Mouse (Mus musculus) neural tube, embryonic 14.5 days (tissue): ENCODE data around the gene Rps6kc1. TPM values are rescaled to one million over a fixed set of nuclear protein-coding genes. Genes with fewer than 3 reads are reported as not detected.

Source experiments
- ATAC-seq: fragments of 200-750 bp; cut with Nextera tagmentation; 2 replicates; pipeline ENCODE4 v1.8.0; 2017; ENCODE audit warnings: low read depth, mild to moderate bottlenecking, moderate TSS enrichment, moderate library complexity
- H3K27ac ChIP-seq: fragments of 300-500 bp; sonication (generic); 2 replicates; pipeline ENCODE4 v1.5.1; 2014; ENCODE audit warnings: low read depth, mild to moderate bottlenecking, control low read depth, low read length, moderate library complexity, mixed read lengths
- H3K27me3 ChIP-seq: fragments of 300-500 bp; sonication (generic); 2 replicates; pipeline ENCODE4 v1.6.1; 2014; ENCODE audit warnings: low read length; ENCODE audit not compliant: control insufficient read depth, insufficient read depth
- H3K36me3 ChIP-seq: fragments of 300-500 bp; sonication (generic); 2 replicates; pipeline ENCODE4 v1.6.1; 2014; ENCODE audit warnings: low read length, mixed read lengths; ENCODE audit not compliant: control insufficient read depth, insufficient read depth
- H3K4me1 ChIP-seq: fragments of 300-500 bp; sonication (generic); 2 replicates; pipeline ENCODE4 v1.6.1; 2014; ENCODE audit warnings: low read length; ENCODE audit not compliant: control insufficient read depth, insufficient read depth
- H3K4me2 ChIP-seq: fragments of 300-500 bp; sonication (generic); 2 replicates; pipeline ENCODE4 v1.6.1; 2014; ENCODE audit warnings: mild to moderate bottlenecking, low read depth, low read length, control low read depth
- H3K4me3 ChIP-seq: fragments of 300-500 bp; sonication (generic); 2 replicates; pipeline ENCODE4 v1.5.1; 2014; ENCODE audit warnings: low read depth, low read length, control low read depth, mixed read lengths
- H3K9ac ChIP-seq: fragments of 300-500 bp; sonication (generic); replicated peaks from 2 replicates; pipeline ENCODE4 v1.6.1; 2014; ENCODE audit warnings: low read depth, mild to moderate bottlenecking, control low read depth, low read length, mixed read lengths
- H3K9me3 ChIP-seq: fragments of 300-500 bp; sonication (generic); 2 replicates; pipeline ENCODE4 v1.6.1; 2016; ENCODE audit warnings: low read length; ENCODE audit not compliant: control insufficient read depth
- WGBS: fragments of 180-500 bp; shearing (Covaris S2); extraction: QIAGEN DNeasy Blood & Tissue Kit; methylation state at CpG from one replicate; pipeline ENCODE4 v1.1.7; 2014; 5-methylcytosine and 5-hydroxymethylcytosine counted together
- polyA plus RNA-seq: library from polyadenylated mRNA; unstranded; fragments of >200 nt; fragmentation: Nextera tagmentation; extraction: Ambion mirVana; gene quantifications from 2 replicates; pipeline ENCODE4 v1.2.1, GENCODE M21; 2014

Rps6kc1 gene
- polyA plus RNA-seq, 1 experiment from 2014 or later, result 27.6 TPM

DNA sequence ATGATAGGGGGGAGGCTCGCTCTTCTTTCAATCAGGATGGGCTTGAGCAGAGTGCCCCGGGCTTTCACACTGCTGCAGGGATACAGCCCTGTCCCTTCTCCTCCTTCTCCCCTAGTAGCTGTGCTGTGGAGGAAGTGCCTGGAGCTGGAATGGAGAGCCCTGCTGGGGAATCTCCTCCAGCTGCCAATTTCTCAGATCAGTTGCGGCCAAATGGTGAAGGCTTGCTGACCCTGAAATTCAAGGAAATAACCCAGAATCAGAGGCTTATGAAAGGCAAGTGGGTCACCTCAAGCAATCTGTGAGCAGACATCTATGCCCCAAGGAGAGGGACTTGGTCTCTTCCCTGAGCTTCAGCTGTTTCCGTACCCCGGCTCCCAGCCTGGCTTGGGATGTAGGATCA, 170.1 kb downstream of the Rps6kc1 start:
- no peaks in the 10 kb centered on the region for H3K27me3 ChIP-seq
- WGBS, result 69% methylated on average over 5 of the region's 5 CpGs

DNA sequence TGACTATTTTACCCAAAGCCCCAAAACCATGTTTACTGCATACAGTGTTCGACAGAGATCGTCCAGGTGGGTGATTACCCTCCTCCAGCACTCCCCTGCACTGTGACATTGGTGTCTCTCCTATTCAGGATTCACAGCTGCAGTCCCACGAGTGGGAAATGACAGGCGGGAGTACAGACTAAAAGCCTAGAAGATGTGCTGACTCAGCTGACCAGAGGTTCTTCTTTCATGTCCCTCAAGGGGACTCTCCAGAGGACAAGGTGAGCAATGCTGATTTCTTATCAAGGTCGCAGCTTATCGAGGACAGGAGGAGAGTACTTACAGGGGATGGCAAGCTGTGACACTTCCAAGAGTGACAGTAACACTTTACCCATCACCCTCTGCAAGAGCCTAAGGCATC, 178.8 kb downstream of the Rps6kc1 start:
- Histone ChIP-seq H3K9me3 (no peaks in the 10 kb centered on the region), H3K36me3 (no peaks in the 10 kb centered on the region), H3K9ac (no peak overlapping the region), H3K4me2 (no peak overlapping the region), H3K4me3 (no peak overlapping the region), H3K27me3 (no peaks in the 10 kb centered on the region), H3K4me1 (peaks cover 3% of the 10 kb centered on the region; the same call in 1 of the 2 replicates), H3K27ac (no peak overlapping the region)
- no peak for ATAC-seq
- WGBS, result 81% methylated on average over 6 of the region's 6 CpGs

More for the DNA sequence above, 170.1 kb downstream of the Rps6kc1 start:
- Histone ChIP-seq H3K4me2 (no peak overlapping the region), H3K4me3 (no peak overlapping the region), H3K9me3 (no peaks in the 10 kb centered on the region), H3K4me1 (no peaks in the 10 kb centered on the region), H3K36me3 (no peaks in the 10 kb centered on the region), H3K9ac (no peak overlapping the region), H3K27ac (no peak overlapping the region)
- no peak for ATAC-seq

DNA sequence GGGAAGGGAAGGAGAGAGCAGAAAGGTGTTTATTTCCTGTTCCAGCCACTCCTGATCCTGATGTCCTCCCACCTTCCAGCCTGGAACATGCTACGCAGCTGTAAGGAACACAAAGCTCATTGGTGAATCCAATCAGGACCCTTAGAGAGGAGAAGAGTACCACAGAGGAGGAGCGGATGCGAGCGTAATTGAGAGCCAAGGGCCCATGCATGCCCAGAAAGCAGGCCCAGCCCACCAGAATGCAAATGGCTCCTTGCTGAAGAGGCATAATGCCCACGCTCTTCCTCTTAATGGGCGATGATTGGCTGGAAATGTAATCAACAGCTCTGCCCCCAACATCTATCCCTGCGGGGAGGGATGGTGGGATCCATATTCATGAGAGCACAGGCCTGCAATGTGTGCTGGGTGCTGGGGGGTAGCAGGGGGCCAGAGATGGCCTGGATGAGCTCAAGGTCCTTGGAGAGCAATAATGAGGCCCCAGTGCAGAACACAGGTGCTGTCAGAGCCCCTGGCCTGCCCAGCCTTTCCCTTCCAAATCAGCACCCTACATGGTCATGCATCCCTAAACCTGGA, 182.0 kb downstream of the Rps6kc1 start:
- ATAC-seq, result peak; percentile 23
- Histone ChIP-seq H3K27ac (peak overlapping the region; percentile 36; the same call in 1 of the 2 replicates), H3K9me3 (no peaks in the 10 kb centered on the region), H3K4me2 (no peak overlapping the region), H3K9ac (no peak overlapping the region), H3K27me3 (no peaks in the 10 kb centered on the region), H3K4me3 (no peak overlapping the region), H3K36me3 (no peaks in the 10 kb centered on the region), H3K4me1 (peaks cover 3% of the 10 kb centered on the region; the same call in 1 of the 2 replicates)
- WGBS, result 33% methylated on average over 7 of the region's 7 CpGs

DNA sequence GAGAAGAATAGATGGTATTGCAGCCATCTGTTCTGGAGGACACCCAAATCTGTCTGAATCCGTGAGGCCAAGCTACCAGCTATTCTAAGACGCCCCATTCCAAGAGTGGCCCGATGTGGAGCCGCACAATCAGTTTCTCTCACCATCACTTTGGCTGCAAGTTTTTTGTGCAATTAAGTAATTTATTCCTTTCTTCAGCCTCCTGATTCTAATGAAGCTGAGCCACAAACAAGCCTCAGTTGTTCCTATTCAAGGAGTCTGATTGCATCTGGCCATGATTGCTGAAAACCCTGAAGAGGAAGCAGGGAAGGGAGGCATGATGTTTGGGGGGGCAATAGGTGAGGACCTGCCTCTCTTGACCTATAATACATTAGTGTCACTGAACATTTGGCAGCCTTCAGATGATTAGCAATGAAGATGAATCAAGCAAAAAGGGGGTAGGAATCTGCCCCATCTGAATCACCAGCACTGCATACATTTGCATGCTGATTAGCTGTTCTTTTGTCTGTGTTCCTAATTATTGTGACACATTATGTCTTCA, 183.4 kb downstream of the Rps6kc1 start:
- H3K27ac ChIP-seq, result peak overlapping the region; percentile 61; the same call in 1 of the 2 replicates
- no peak for ATAC-seq
- WGBS, result 35% methylated on average over 4 of the region's 4 CpGs

DNA sequence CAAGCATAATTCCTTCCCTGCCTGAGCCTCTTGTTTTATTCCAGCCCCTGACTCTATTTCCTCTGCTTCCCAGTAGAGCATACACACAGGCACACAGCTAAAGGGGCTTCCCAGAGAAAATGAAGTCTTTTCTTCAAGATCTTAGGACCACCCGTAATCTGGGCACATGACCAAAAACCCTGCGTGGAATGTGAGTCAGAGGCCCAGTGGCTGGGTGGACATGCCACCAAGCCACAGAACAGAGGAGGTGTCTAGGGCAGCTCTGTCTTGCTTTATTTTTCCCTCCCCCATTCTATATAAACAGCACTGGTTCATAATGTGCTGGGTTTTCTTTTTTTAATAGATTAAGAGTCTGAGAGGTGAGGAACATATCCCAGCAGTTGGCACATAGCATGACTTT, 184.2 kb downstream of the Rps6kc1 start:
- 0 out of 2 replicates have a peak overlapping the region, but pooled peaks have one; percentile 25 for H3K27ac ChIP-seq
- no peak for ATAC-seq
- H3K9me3 ChIP-seq, result no peaks in the 10 kb centered on the region
- 57% methylated on average over 2 of the region's 2 CpGs for WGBS
- H3K36me3 ChIP-seq, result no peaks in the 10 kb centered on the region
- no peak overlapping the region for H3K4me3 ChIP-seq
- H3K9ac ChIP-seq, result no peak overlapping the region
- H3K4me2 ChIP-seq, result no peak overlapping the region
- H3K27me3 ChIP-seq, result no peaks in the 10 kb centered on the region
- peaks cover 3% of the 10 kb centered on the region; the same call in 1 of the 2 replicates for H3K4me1 ChIP-seq

More for the DNA sequence above, 183.4 kb downstream of the Rps6kc1 start:
- no peak overlapping the region for H3K4me2 ChIP-seq
- H3K4me1 ChIP-seq, result peaks cover 3% of the 10 kb centered on the region; the same call in 1 of the 2 replicates
- H3K4me3 ChIP-seq, result no peak overlapping the region
- H3K27me3 ChIP-seq, result no peaks in the 10 kb centered on the region
- no peaks in the 10 kb centered on the region for H3K36me3 ChIP-seq
- no peaks in the 10 kb centered on the region for H3K9me3 ChIP-seq
- no peak overlapping the region for H3K9ac ChIP-seq

DNA sequence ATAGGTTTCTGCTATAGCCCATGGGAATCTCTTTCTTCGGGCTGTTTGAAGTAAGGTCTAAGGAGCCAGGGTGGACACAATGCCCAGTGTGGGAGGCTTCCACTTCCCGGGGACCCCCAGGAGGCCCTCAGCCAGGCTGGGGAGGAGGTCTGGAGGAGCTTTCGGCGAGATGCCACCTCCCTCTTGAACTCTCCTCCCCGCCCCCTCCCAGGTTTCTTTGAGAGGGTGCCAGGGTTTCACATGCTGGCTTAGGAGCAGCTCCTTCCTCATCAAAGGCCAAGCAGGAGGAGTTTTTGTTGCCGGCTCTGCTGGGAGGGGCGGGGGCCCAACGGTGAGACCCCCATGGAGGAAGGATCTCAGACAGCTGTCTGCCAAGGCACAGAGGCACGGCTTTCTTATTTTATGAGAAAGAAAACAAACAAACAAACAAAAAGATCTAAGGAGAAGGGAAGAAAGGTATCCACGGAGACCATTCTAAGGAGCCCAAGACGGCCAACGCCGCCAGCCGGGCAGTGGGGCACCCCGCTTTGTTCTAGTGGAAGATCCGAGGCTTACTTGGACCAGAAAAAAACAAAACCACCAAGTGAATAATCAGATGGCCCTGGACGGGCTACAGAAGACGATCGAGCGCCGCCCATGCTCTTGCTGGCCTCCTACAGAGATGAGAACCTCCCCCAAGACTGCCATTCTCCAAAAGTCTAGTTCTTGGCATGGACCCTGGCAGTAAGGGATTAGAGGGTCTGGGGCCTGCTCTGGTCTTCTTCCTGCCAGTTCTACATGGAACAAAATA, 186.8 kb downstream of the Rps6kc1 start:
- H3K4me2 ChIP-seq, result no peak overlapping the region
- no peak overlapping the region for H3K27ac ChIP-seq
- no peak overlapping the region for H3K4me3 ChIP-seq
- H3K9ac ChIP-seq, result no peak overlapping the region
- peaks cover 3% of the 10 kb centered on the region; the same call in 1 of the 2 replicates for H3K4me1 ChIP-seq
- no peaks in the 10 kb centered on the region for H3K36me3 ChIP-seq
- ATAC-seq, result peak; percentile 64
- no peaks in the 10 kb centered on the region for H3K9me3 ChIP-seq
- 22% methylated on average over 21 of the region's 21 CpGs for WGBS
- no peaks in the 10 kb centered on the region for H3K27me3 ChIP-seq

DNA sequence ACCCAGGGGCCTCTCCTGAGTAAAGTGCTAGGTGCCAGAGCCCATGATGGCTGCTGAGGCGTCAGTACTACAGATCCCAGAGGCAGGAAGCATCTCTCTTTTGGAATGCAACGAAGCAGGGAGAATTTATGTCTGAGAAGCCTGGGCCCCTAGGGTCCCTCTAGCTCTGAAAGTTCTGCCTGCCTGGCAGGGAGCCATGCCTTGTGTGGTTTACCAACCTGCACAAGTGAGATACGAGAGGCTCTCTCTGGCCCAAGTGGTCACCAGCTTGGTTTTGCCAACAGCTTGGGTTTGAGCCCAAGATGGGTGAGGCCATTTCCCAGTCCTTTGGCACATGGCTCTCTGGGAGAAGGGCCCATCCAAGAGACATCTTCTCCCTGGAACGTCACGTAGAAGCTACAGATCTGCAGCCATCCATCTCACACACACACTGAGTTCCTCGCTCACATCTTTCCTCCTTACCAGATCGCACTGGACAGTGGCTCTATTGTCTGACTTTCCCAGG, 187.6 kb downstream of the Rps6kc1 start:
- no peak overlapping the region for H3K27ac ChIP-seq
- no peaks in the 10 kb centered on the region; the same call in 1 of the 2 replicates for H3K4me1 ChIP-seq
- no peaks in the 10 kb centered on the region for H3K27me3 ChIP-seq
- H3K9ac ChIP-seq, result no peak overlapping the region
- WGBS, result 60% methylated on average over 7 of the region's 7 CpGs
- no peak overlapping the region for H3K4me2 ChIP-seq
- H3K4me3 ChIP-seq, result no peak overlapping the region
- no peaks in the 10 kb centered on the region for H3K36me3 ChIP-seq
- no peaks in the 10 kb centered on the region for H3K9me3 ChIP-seq
- ATAC-seq, result no peak

DNA sequence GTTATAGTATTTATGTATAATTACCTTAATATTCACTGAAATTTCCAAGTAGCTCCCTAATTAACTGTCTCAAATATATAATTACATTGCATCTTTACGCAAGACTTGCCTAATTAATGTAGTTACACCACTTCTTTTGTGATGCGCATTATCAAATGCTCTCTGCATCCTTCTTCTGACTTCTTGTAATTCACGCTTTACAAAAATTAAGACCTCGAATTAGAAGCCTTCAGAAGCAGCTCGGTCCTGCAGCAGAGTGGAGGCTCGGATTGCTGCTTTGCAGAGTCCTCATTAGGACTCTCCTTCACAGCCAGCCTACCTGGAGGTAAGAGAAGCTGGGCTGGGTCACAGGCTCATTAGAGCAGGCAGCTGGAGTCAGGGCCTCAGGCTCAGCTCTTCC, 197.7 kb downstream of the Rps6kc1 start:
- no peak for ATAC-seq
- H3K9ac ChIP-seq, result no peak overlapping the region
- 59% methylated on average over 6 of the region's 6 CpGs for WGBS

DNA sequence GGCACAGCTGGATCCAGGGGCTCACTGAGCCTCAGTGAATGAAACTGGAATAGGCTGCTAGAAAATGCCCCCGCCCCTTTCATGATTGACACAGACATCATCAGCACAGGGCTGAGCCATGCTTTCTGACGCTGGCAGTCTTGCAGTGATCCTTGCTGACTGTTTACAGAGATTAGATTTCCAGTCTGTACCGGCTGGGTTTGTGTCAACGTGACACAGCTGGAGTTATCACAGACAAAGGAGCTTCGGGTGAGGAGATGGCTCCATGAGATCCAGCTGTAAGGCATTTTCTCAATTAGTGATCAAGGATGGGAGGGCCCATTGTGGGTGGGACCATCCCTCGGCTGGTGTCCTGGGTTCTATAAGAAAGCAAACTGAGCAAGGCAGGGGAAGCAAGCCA, 214.0 kb downstream of the Rps6kc1 start:
- Histone ChIP-seq H3K9ac (no peak overlapping the region), H3K4me3 (no peak overlapping the region), H3K4me2 (no peak overlapping the region), H3K9me3 (no peaks in the 10 kb centered on the region), H3K27ac (no peak overlapping the region), H3K4me1 (no peaks in the 10 kb centered on the region), H3K36me3 (no peaks in the 10 kb centered on the region), H3K27me3 (no peaks in the 10 kb centered on the region)
- 40% methylated on average over 6 of the region's 6 CpGs for WGBS
- no peak for ATAC-seq

More for the DNA sequence above, 197.7 kb downstream of the Rps6kc1 start:
- Histone ChIP-seq H3K4me1 (no peaks in the 10 kb centered on the region), H3K27me3 (no peaks in the 10 kb centered on the region), H3K36me3 (no peaks in the 10 kb centered on the region), H3K4me3 (no peak overlapping the region), H3K27ac (no peak overlapping the region), H3K9me3 (no peaks in the 10 kb centered on the region), H3K4me2 (no peak overlapping the region)
